Mouse (Mus musculus): Measurements from ENCODE around the gene Jazf1. TPM values are rescaled to one million over a fixed set of nuclear protein-coding genes. Genes with fewer than 3 reads are reported as not detected.

The Jazf1 gene
- polyA plus RNA-seq, 1 experiment from 2014 or later = 6.2 TPM

DNA sequence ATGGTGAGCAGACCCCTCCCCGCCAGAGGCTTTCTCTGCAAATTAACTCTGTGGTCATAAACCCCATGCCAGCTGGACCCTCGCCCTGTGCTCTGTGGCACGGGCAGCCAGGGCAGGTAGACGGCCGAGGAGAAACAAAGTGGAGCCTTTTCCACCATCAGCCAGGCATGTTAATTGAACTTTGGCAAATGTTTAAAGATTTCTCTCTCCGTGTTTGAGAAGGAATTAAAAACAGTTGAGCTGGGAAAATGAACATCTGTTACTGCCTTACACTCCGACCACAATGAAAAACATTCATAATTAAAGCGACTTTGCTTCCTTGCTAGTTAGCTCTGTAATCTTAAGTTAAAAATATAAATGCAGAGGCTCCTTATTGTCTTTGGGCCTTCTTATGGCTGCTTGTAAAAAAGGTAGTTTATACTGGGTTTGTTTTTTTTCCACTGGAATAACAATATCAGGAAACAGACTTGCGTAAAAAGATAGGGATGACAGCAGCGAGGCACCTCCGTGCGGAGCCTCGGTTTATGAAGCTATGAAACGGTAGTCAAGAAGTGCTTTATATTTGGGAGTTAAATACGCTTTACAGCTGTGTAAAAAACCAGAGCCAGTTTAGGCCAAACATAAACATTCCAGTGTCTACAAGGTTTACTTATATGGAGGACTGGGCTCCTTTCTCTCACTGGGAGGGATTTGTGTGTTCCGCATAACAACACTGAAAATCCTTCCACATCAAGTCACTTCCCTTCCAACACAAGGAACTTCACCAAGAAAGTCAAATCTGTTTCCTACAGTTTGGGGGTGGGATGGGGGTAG, 273.2 kb downstream of the Jazf1 start:
- WGBS = 25% methylated on average over 16 of the region's 16 CpGs
- no peaks in the 10 kb centered on the region for H3K36me3 ChIP-seq
- H3K4me1 ChIP-seq (replicated peaks) = peaks cover 21% of the 10 kb centered on the region
- no peak for ATAC-seq
- no peaks in the 10 kb centered on the region for H3K27me3 ChIP-seq (replicated peaks)
- no peaks in the 10 kb centered on the region for H3K9me3 ChIP-seq
- H3K27ac ChIP-seq = peak overlapping the region; percentile 67
- H3K4me3 ChIP-seq (replicated peaks) = no peak overlapping the region
- H3K9ac ChIP-seq = no peak overlapping the region
- peak overlapping the region; percentile 36 for H3K4me2 ChIP-seq (replicated peaks)

DNA sequence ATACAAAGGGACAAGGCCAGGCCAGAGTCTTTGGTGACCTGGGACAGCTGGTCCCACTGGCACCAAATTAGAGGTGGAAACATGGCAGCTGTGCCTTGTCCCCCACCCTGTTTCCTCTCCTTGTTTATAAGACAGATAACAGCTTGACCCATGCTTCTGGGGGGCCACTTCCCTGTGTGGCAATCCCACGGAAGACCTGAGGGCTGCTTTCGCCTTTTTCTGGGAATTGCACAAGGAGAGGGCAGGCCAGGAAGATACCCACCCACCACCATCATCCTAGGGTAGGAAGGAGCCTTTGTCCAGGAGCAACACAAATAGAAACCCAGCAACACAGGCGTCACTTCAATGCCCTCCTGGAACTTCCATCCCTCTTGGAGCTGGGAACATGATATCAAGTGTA, 276.0 kb downstream of the Jazf1 start:
- H3K4me1 ChIP-seq (replicated peaks) = peaks cover 21% of the 10 kb centered on the region
- H3K27me3 ChIP-seq (replicated peaks) = no peaks in the 10 kb centered on the region
- no peak overlapping the region for H3K27ac ChIP-seq
- no peaks in the 10 kb centered on the region for H3K9me3 ChIP-seq
- no peak overlapping the region for H3K4me3 ChIP-seq (replicated peaks)
- ATAC-seq = no peak
- no peaks in the 10 kb centered on the region for H3K36me3 ChIP-seq
- H3K9ac ChIP-seq = no peak overlapping the region
- H3K4me2 ChIP-seq (replicated peaks) = no peak overlapping the region
- WGBS = 69% methylated on average over 3 of the region's 3 CpGs

- ATAC-seq = no peak
- Histone ChIP-seq H3K4me2 (replicated peaks) (no peak overlapping the region), H3K27ac (no peak overlapping the region), H3K9me3 (no peaks in the 10 kb centered on the region), H3K27me3 (replicated peaks) (no peaks in the 10 kb centered on the region), H3K4me1 (replicated peaks) (peaks cover 13% of the 10 kb centered on the region), H3K36me3 (no peaks in the 10 kb centered on the region), H3K4me3 (replicated peaks) (no peak overlapping the region), H3K9ac (no peak overlapping the region)
- WGBS = 76% methylated on average over 4 of the region's 4 CpGs
Measured at GRCm38 (mm10) chr6:52790781-52791180, 277.6 kb downstream of the Jazf1 start.

DNA sequence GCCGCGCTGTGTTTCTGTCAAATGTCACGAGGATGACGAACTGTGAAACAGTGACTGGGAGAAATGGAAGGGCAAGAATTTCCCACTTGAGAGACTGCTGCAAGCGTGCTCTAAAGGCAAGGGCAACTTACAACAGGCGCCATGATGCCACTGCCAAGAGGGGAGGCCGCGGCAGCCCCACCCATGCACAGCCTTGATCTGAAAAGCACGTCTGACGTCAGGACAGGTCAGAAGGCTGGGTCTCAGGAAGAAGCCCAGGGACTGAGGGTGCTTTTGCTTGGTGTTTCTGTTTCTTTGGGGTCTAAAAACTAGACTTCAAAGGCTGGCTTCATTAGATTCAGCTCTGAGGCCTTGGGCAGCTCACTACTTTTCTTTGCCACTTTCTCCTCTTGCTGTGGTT, 278.1 kb downstream of the Jazf1 start:
- peaks cover 11% of the 10 kb centered on the region for H3K4me1 ChIP-seq (replicated peaks)
- WGBS = 67% methylated on average over 10 of the region's 10 CpGs
- no peak for ATAC-seq
- H3K36me3 ChIP-seq = no peaks in the 10 kb centered on the region
- H3K4me3 ChIP-seq (replicated peaks) = no peak overlapping the region
- H3K27ac ChIP-seq = no peak overlapping the region
- H3K4me2 ChIP-seq (replicated peaks) = no peak overlapping the region
- H3K9ac ChIP-seq = no peak overlapping the region
- H3K9me3 ChIP-seq = no peaks in the 10 kb centered on the region
- H3K27me3 ChIP-seq (replicated peaks) = no peaks in the 10 kb centered on the region

DNA sequence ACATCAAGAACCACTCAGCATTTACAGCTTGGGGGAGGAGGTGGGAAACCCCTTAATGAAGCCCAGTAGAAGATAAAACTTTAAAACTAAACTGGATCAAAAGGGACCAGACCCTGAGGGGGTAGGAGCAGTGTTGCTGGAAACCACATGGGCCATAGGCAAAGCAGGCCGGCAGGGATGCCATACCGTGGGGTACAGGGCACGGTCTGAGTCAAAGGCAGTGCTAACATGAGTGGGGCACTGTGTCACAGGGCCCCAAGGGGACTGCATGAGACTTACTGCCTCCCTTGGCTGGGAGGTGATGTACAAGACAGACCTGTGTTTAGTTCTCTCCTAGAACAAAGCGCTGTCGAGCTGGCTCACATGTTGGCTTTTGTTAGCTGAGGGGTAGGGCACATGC, 288.9 kb downstream of the Jazf1 start:
- Histone ChIP-seq H3K27me3 (replicated peaks) (no peaks in the 10 kb centered on the region), H3K27ac (no peak overlapping the region), H3K36me3 (no peaks in the 10 kb centered on the region), H3K4me2 (replicated peaks) (no peak overlapping the region), H3K9ac (no peak overlapping the region), H3K9me3 (no peaks in the 10 kb centered on the region), H3K4me1 (replicated peaks) (no peaks in the 10 kb centered on the region), H3K4me3 (replicated peaks) (no peak overlapping the region)
- WGBS = 85% methylated on average over 5 of the region's 5 CpGs
- ATAC-seq = no peak

- ATAC-seq = no peak
- Histone ChIP-seq H3K27ac (no peak overlapping the region), H3K36me3 (no peaks in the 10 kb centered on the region), H3K4me2 (replicated peaks) (no peak overlapping the region), H3K27me3 (replicated peaks) (no peaks in the 10 kb centered on the region), H3K9me3 (no peaks in the 10 kb centered on the region), H3K4me3 (replicated peaks) (no peak overlapping the region), H3K4me1 (replicated peaks) (no peaks in the 10 kb centered on the region), H3K9ac (no peak overlapping the region)
- WGBS = 83% methylated on average over 5 of the region's 5 CpGs
Measured at GRCm38 (mm10) chr6:52778523-52778922, 289.9 kb downstream of the Jazf1 start.

- Histone ChIP-seq H3K9me3 (no peaks in the 10 kb centered on the region), H3K27me3 (replicated peaks) (no peaks in the 10 kb centered on the region), H3K27ac (no peak overlapping the region), H3K4me3 (replicated peaks) (no peak overlapping the region), H3K36me3 (no peaks in the 10 kb centered on the region), H3K4me2 (replicated peaks) (no peak overlapping the region), H3K4me1 (replicated peaks) (no peaks in the 10 kb centered on the region), H3K9ac (no peak overlapping the region)
- ATAC-seq = no peak
- 92% methylated on average over 8 of the region's 8 CpGs for WGBS
Measured at GRCm38 (mm10) chr6:52777034-52777433, 291.4 kb downstream of the Jazf1 start.

- WGBS = 83% methylated on average over 8 of the region's 8 CpGs
- H3K4me2 ChIP-seq (replicated peaks) = no peak overlapping the region
- ATAC-seq = no peak
- H3K27ac ChIP-seq = no peak overlapping the region
- no peak overlapping the region for H3K4me3 ChIP-seq (replicated peaks)
- no peaks in the 10 kb centered on the region for H3K27me3 ChIP-seq (replicated peaks)
- no peaks in the 10 kb centered on the region for H3K4me1 ChIP-seq (replicated peaks)
- no peak overlapping the region for H3K9ac ChIP-seq
- H3K36me3 ChIP-seq = no peaks in the 10 kb centered on the region
- H3K9me3 ChIP-seq = no peaks in the 10 kb centered on the region
Measured at GRCm38 (mm10) chr6:52775956-52776355, 292.5 kb downstream of the Jazf1 start.

DNA sequence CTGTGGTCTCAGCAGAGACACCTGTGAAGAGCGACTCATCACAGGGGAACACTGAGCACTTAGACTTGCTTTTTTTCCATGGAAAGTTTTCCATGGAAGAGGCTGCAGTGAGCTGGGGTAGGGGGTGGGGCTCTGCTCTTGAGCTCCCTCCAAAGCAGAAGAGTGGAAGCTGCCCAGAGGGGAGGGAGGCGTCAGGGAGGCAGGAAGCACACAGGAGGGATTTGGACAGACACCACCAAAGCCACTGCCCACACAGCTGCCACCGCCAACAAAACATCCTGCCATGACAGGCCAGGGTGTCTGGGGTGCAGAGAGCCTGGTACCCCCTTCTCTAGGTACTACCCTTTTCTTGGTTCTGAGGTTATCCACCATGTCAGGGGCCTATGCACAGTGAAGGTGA, 293.1 kb downstream of the Jazf1 start:
- no peak overlapping the region for H3K27ac ChIP-seq
- no peaks in the 10 kb centered on the region for H3K27me3 ChIP-seq (replicated peaks)
- WGBS = 85% methylated on average over 3 of the region's 3 CpGs
- ATAC-seq = no peak
- H3K4me3 ChIP-seq (replicated peaks) = no peak overlapping the region
- no peaks in the 10 kb centered on the region for H3K36me3 ChIP-seq
- H3K9ac ChIP-seq = no peak overlapping the region
- H3K4me2 ChIP-seq (replicated peaks) = no peak overlapping the region
- H3K9me3 ChIP-seq = no peaks in the 10 kb centered on the region
- H3K4me1 ChIP-seq (replicated peaks) = no peaks in the 10 kb centered on the region

DNA sequence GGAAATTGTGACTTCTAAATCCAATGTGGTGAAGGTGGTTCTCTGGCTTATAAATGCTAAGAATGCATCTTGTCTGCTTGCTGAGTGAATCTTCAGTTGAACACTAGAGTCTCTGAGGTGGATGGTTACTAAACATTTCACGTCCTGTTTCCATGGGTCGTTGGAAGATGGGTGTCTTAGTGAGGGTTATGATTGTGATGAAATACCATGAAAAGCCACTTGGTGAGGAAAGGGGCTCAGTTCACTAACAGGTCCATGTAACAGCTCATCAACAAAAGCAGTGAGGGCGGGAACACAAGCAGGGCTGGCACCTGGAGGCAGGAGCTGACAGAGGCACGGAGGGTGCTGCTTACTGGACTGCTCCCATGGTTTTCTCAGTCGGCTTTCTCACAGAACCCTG, 295.3 kb downstream of the Jazf1 start:
- no peak overlapping the region for H3K27ac ChIP-seq
- no peaks in the 10 kb centered on the region for H3K9me3 ChIP-seq
- H3K4me1 ChIP-seq (replicated peaks) = no peaks in the 10 kb centered on the region
- no peak overlapping the region for H3K4me2 ChIP-seq (replicated peaks)
- ATAC-seq = no peak
- no peak overlapping the region for H3K4me3 ChIP-seq (replicated peaks)
- 82% methylated on average over 5 of the region's 5 CpGs for WGBS
- peaks cover 6% of the 10 kb centered on the region for H3K36me3 ChIP-seq
- H3K9ac ChIP-seq = no peak overlapping the region
- no peaks in the 10 kb centered on the region for H3K27me3 ChIP-seq (replicated peaks)

DNA sequence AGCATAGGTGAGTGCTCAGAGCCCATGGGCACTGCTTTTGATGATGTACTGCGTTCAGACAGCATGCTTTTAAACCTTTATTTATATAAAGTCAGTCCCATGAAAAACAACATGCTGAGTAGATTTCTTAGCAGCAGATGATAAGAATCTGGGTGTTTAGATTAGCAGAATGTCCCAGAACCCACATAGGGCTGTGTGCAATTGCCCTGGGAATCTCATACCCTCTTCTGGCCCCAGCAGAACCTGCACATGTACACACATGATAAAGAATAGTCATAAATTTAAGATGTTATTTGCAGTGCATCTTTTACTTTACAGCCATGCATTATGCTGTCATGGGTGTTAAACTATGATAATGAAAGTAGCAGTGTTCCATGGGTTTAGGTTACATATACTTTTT, 297.6 kb downstream of the Jazf1 start:
- Histone ChIP-seq H3K9ac (no peak overlapping the region), H3K4me3 (replicated peaks) (no peak overlapping the region), H3K4me2 (replicated peaks) (no peak overlapping the region), H3K27me3 (replicated peaks) (no peaks in the 10 kb centered on the region), H3K27ac (no peak overlapping the region), H3K4me1 (replicated peaks) (no peaks in the 10 kb centered on the region), H3K36me3 (peaks cover 10% of the 10 kb centered on the region), H3K9me3 (no peaks in the 10 kb centered on the region)
- WGBS = 43% methylated on average over 1 of the region's 1 CpGs
- ATAC-seq = no peak

- Histone ChIP-seq H3K27me3 (replicated peaks) (no peaks in the 10 kb centered on the region), H3K4me3 (replicated peaks) (no peak overlapping the region), H3K9ac (no peak overlapping the region), H3K27ac (no peak overlapping the region), H3K36me3 (peaks cover 12% of the 10 kb centered on the region), H3K4me1 (replicated peaks) (no peaks in the 10 kb centered on the region), H3K9me3 (no peaks in the 10 kb centered on the region), H3K4me2 (replicated peaks) (no peak overlapping the region)
- WGBS = 62% methylated on average over 7 of the region's 7 CpGs
- no peak for ATAC-seq
Measured at GRCm38 (mm10) chr6:52765206-52765605, 303.2 kb downstream of the Jazf1 start.

DNA sequence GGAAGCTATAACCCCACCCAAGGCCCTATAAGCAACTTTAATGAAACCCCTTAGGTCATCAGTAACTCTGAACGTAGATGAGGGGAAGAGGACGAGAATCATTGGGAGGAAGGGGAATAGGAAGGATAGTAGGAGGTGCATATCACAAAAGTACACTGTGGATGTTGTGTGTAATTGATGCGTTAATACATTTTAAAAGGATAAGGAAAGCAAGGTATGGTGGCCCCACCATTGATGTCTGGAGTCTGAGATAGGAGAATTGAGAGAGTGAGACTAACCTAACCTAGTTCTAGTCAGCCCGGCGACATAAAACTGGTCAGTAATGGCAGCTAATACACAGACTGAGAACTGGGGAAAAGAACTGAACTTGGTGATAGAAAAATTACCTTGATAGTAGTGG, 315.6 kb downstream of the Jazf1 start:
- Histone ChIP-seq H3K4me1 (replicated peaks) (no peaks in the 10 kb centered on the region), H3K4me2 (replicated peaks) (no peak overlapping the region), H3K9me3 (no peaks in the 10 kb centered on the region), H3K27me3 (replicated peaks) (no peaks in the 10 kb centered on the region), H3K36me3 (peaks cover 2% of the 10 kb centered on the region; the same call in 1 of the 2 replicates), H3K9ac (no peak overlapping the region), H3K4me3 (replicated peaks) (no peak overlapping the region), H3K27ac (no peak overlapping the region)
- no peak for ATAC-seq
- 91% methylated on average over 5 of the region's 5 CpGs for WGBS
